Mouse (Mus musculus) right cerebral cortex, postnatal 36 days (tissue): ENCODE data around the gene Acsl5.

Experiments used
- DNase-seq, 2 experiments: peaks; one replicate each; pipeline ENCODE4 v3.0.0; 2022; ENCODE audit warnings: low spot score in 2 of 2, mixed read lengths in 1 of 2

Acsl5 gene

GRCm38 (mm10) chr19:55239766-55240426, 11.8 kb upstream of the Acsl5 start:
- no peak for DNase-seq

- no peak for DNase-seq
Measured at GRCm38 (mm10) chr19:55241186-55241645, 10.5 kb upstream of the Acsl5 start, which contains the start of gene Gucy2g. Gene Gucy2g, minus strand, starts transcription at chr19:55241236.

GRCm38 (mm10) chr19:55244791-55245231, 6.9 kb upstream of the Acsl5 start:
- peak; percentile 38 to 67 for DNase-seq

- DNase-seq = no peak
Measured at GRCm38 (mm10) chr19:55247563-55247962, 4.2 kb upstream of the Acsl5 start.

DNA sequence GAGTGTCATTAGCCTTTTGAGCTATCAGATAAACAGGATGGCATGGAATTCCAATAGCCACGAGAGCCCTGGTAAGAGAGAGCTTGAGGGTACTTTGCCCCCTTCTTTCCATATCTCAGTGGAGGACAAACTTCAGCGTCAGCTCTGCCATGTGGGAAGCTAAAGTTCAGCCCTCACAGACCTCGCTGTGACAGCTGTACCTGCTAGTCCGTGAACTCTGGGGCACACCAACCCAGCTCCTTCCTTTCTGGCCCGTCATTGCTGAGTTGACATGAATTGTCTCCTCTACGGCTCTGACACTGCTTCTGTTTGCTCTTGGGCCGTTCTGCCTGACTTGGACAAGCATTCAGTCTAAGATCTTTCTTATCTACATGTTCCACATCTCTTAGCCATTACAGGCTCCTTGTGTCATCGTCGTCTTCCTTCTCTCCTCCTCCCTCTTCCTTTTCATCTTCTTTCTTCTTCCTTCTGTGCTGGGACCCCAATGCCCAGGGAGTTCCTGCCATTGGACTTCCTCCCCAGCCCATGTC, 3.7 kb upstream of the Acsl5 start:
- no peak for DNase-seq

DNA sequence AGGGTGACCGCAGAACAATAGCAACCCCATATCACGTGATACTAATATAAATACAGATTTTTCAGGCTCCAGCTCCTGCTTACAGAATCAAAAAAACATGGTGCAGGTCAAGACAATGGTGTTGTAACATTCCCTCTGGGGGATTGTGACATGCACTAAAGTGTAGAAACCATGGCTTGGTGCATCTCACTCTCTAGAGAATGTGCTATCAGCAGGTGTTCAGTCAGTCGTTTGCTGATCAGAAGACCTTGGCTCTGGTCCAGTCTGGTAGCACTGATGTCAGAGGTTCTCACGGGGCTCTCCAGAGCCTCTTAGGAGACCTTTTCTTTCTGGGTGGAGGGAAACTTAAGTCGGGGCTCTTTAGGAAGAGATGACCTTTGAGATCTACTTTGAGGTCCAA, 1.3 kb upstream of the Acsl5 start:
- DNase-seq = no peak

GRCm38 (mm10) chr19:55253239-55253569, 1.5 kb downstream of the Acsl5 start:
- no peak for DNase-seq

GRCm38 (mm10) chr19:55253570-55254441, 2.1 kb downstream of the Acsl5 start:
- peak; percentile 42 to 51 for DNase-seq

DNA sequence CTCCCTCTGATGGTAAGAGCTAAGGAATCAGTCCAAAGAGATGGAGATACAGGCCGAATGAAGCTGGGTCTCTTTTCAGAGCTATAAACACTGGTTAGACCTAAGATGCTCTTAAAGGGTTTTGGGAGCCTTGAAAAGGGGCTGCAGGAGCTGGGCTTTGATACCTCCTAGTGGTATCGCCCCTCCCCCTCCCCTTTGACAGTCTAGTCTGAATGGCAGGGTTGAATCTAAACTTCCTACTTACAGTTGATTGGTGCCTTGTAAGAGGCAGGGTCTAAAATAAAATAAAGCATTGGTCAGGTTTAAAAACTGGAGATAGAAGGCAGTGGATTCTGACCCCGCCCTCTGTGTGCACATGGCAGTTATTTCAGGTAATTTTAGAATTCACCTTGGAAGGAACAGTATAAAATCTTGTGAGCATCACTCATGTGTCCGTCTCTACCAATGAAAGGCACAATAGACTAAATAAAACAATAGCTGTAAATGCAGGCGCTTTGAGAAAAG, 2.8 kb downstream of the Acsl5 start:
- no peak for DNase-seq

DNA sequence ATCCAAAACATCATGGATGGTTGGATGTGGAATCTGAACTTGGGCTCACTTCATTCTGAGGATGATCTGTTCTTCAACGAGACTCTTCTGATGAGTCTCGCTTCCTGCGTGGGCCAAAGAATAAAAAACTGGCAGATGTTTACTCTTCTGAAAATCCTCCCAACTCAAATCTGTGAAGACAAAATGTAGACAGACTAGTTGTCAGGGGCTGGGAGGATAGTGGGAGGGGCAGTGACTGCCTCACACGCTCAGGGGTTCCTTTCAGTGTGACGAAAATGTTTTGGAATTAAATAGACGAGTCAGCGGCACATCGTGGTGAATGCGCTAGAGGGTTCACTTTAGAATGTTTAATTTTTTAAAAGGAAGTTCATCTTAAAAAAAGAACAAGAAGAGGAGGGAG, 4.4 kb downstream of the Acsl5 start:
- DNase-seq = peak; percentile 33 to 52

DNA sequence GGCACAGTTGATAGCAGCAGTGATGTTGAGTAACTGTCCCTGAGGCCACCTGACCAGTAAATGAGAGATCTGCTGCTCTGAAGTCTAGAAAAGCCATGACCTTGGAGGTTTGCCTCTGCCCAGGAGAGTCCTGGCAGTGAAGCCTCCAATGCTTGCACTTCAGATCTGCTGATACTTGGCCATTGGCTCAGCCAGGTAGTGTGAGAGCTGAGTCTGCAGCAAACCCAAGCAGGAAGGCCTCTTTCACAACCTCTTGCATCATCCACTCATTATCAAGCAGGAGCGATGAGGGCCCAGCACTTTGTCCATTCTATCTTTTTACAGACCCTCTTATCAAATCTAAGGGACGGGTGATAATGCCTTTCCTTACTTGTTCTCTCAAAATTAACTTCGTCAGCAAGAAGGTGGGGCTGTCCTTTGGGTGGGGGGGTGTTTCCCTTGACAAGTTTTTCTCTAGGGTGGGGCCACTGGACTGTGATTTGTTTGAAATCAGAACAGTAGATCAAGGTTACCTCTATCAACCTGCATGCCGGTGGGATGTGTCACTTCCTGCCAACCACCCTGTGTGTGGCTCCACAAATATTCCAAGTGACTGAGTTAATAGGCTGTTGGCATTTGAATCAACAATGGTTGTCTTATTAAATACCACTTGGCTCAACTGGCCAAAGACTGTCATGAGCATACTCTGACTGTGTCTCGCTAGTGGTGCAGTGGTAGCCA, 6.1 kb downstream of the Acsl5 start:
- no peak for DNase-seq

GRCm38 (mm10) chr19:55258514-55258913, 6.8 kb downstream of the Acsl5 start:
- DNase-seq = no peak

DNA sequence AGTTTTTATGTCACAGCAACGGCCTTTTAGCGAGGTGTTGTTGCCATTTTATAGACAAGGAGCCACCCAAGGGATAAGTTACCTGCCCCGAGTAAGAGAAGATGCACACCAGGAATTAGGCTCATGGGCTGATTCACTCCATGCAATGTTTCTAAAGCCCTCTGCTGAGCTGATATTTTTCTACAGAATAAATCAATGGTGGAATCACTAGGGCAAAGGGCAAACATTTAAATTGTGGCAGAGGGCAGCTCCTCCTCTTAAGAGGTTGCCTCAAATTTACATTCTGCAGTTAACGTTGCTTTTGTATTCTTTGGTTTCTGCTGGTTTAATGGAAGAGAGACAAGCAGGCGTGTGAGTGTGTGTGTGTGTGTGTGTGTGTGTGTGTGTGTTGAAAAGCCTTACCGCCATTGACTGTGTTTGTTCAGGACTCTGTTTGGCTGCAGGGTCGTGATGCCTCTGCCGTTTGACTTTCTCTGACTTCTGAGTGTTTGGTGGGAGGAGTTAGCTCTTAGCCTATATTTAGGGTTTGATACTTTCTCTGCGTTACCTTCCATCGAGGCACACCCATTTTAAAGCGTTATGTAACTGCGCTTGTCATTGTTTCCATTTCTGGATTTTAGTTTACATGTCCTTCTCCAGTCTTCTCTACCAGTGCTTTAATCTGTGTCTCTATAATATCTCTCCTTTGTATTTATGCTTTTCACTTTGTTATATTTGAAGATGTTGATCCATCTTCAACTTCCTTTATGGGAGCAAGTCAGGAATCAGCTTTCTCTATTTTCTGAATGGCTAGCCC, 8.8 kb downstream of the Acsl5 start:
- DNase-seq = no peak

DNA sequence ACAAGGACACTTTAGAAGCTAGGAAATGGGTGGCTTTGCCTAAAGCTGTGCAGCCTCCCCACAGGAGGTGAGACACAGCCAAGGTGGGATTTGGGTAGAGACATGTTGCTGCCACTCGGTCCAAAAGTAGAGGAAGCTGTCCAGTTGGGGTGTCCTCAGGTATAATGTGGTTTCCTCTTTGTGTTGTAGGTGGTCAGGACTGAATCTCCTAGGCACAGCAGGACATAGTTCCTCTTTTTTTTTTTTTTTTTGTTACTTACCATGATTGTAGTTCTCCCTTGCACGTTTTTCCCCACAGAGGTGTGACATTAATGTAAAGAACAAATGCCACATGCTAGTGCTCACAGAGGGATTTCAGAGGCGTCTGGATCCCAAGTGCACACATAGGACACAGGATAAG, 13.5 kb downstream of the Acsl5 start:
- DNase-seq = no peak

- no peak for DNase-seq
Measured at GRCm38 (mm10) chr19:55266786-55267185, 15.0 kb downstream of the Acsl5 start.

- DNase-seq = no peak
Measured at GRCm38 (mm10) chr19:55268150-55268549, 16.4 kb downstream of the Acsl5 start.

DNA sequence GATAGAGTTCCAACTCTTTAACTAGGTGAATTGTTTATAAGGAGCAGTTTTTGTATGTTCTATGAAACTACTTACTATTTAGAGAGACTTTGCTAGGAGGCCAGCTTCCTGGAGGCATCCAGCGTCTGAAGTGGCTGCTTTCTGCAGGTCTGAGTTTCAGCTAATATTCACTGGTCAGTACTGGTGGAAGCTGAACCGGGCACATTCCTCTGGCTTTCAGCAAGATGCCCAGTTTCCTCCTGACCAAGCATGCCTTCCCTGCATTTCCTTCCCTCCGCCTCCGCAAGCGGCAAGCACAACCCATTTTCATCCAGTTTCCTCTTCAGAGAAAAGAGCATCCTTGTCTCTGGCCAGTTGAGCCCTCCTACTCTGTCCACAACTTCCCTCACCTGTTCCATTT, 17.3 kb downstream of the Acsl5 start:
- DNase-seq = no peak

GRCm38 (mm10) chr19:55271448-55271847, 19.7 kb downstream of the Acsl5 start:
- no peak for DNase-seq

DNA sequence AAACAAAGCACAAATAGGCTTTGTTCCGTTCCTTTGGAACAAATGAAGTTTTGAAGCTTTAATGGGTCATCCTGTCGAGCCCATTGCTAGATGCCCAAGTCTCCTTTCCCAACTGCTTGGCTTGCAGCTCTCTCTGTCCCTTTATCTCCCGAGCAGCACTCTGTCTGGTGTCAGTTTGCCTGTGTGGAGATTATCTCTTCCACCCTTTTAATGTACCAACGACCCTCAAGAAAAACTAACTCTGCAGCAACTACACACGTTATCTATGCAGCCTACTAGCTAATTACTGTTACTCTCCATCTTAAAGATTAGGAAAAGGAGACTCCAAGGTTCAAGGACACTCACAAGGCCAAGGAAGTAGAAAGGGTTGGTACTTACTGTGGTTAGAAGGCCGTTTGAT, 21.6 kb downstream of the Acsl5 start:
- no peak for DNase-seq

DNA sequence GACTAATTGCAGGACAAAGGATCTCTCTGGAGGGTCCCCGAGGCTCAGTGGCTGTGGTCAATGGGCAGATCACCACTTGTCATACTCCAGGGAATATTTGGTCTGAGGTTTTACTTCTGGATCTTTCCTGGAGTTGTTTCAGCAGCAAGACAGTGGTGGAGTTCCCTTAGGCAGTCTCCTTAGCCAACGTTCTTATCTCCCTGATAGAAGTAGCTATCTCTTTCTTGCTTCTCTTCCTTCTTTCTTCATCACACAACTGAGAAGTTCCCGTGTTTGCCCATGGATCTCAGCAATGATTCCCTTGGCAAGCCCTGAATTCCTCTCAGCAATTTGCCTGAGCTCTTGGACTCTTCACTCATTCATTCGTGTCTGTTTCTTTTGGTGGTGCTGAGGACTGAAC, 24.4 kb downstream of the Acsl5 start:
- DNase-seq = no peak

DNA sequence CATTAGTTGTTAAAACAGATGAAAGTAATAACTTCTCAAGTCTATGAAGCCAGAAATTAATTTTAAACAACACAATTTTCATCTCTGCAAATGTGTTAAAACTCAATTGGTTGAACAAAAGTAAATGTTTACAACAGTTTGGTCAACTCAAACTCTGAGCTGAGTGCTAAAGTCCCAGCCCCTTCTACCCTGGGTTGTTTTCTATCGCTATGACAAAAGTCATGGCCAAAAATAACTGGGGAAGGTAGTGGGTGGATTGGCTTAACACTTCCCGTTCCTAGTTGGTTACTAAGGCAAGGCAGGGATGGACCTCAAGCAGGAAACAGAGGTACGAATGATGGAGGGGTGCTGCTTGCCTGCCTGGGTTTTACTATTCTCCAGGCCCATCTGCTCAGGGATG, 25.0 kb downstream of the Acsl5 start:
- no peak for DNase-seq
